Mouse (Mus musculus) forebrain, postnatal 0 days (tissue): ENCODE measurements at regions not wholly inside any gene's neighbourhood (a gene's known extent, or its start where the extent isn't known, plus 50 kb on each side); places are given as distances from the start of the nearest gene placed in this dataset.

Experiments
- ATAC-seq: fragments of 200-750 bp; cut with Nextera tagmentation; 2 replicates; pipeline ENCODE4 v1.8.0; 2017; ENCODE audit warnings: mild to moderate bottlenecking, moderate library complexity
- DNase-seq: peaks from one replicate; pipeline ENCODE4 v3.0.0-alpha.2; 2015
- H3K27ac ChIP-seq: fragments of 300-500 bp; sonication (generic); 2 replicates; pipeline ENCODE4 v1.5.1; 2014; ENCODE audit warnings: low read depth, mild to moderate bottlenecking, antibody characterized with exemption, low read length, moderate library complexity, mixed read lengths
- H3K27me3 ChIP-seq: fragments of 300-500 bp; sonication (generic); 2 replicates; pipeline ENCODE4 v1.6.1; 2014; ENCODE audit warnings: mild to moderate bottlenecking, low read length, mixed read lengths; ENCODE audit not compliant: insufficient read depth
- H3K36me3 ChIP-seq: fragments of 300-500 bp; sonication (generic); 2 replicates; pipeline ENCODE4 v1.6.1; 2014; ENCODE audit warnings: mild to moderate bottlenecking, moderate library complexity; ENCODE audit not compliant: insufficient read depth
- H3K4me1 ChIP-seq: fragments of 300-500 bp; sonication (generic); 2 replicates; pipeline ENCODE4 v1.6.1; 2014; ENCODE audit warnings: antibody characterized with exemption; ENCODE audit not compliant: insufficient read depth
- H3K4me2 ChIP-seq: fragments of 300-500 bp; sonication (generic); 2 replicates; pipeline ENCODE4 v1.6.1; 2014; ENCODE audit warnings: low read depth, mild to moderate bottlenecking, moderate library complexity
- H3K4me3 ChIP-seq: fragments of 300-500 bp; sonication (generic); 2 replicates; pipeline ENCODE4 v1.5.1; 2014; ENCODE audit warnings: low read depth, low read length, mixed read lengths
- H3K9ac ChIP-seq: fragments of 300-500 bp; sonication (generic); 2 replicates; pipeline ENCODE4 v1.6.1; 2014; ENCODE audit warnings: mild to moderate bottlenecking
- H3K9me3 ChIP-seq: fragments of 300-500 bp; sonication (generic); 2 replicates; pipeline ENCODE4 v1.6.1; 2016; ENCODE audit warnings: low read length
- CTCF ChIP-seq: sonication (generic); IDR thresholded peaks from 2 replicates; pipeline ENCODE4 v1.5.1; 2016; ENCODE audit warnings: antibody characterized with exemption, control low read depth, low read depth
- WGBS: fragments of 180-500 bp; shearing (Covaris S2); extraction: QIAGEN DNeasy Blood & Tissue Kit; methylation state at CpG from one replicate; pipeline ENCODE4 v1.1.7; 2014; 5-methylcytosine and 5-hydroxymethylcytosine counted together

DNA sequence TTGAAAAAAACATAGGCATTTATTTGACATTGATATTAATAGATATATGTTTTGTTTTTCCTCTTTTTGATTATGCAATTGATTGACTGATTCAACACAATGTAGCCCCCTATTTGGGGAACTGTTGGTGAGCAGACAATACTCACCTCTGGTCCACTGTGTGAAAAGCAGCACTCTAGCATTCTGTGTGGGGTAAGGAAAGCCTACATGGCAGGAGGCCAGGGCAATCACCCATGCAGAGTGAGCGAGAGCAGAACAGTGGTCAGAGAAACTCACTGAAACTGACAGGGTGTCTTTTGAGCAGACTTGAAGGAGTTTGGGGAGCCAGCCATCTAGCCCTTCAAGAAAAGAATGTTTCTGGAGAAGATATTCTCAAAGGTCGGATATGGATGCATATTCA, 73.2 kb upstream of the Azi2 start:
- Histone ChIP-seq H3K27me3 (no peaks in the 10 kb centered on the region), H3K4me2 (no peak overlapping the region), H3K27ac (no peak overlapping the region), H3K9me3 (no peaks in the 10 kb centered on the region), H3K9ac (no peak overlapping the region), H3K4me1 (no peaks in the 10 kb centered on the region), H3K4me3 (no peak overlapping the region), H3K36me3 (no peaks in the 10 kb centered on the region)
- 36% methylated on average over 2 of the region's 2 CpGs for WGBS
- ATAC-seq: no peak
- TF ChIP-seq CTCF: no peak
- DNase-seq: no peak

DNA sequence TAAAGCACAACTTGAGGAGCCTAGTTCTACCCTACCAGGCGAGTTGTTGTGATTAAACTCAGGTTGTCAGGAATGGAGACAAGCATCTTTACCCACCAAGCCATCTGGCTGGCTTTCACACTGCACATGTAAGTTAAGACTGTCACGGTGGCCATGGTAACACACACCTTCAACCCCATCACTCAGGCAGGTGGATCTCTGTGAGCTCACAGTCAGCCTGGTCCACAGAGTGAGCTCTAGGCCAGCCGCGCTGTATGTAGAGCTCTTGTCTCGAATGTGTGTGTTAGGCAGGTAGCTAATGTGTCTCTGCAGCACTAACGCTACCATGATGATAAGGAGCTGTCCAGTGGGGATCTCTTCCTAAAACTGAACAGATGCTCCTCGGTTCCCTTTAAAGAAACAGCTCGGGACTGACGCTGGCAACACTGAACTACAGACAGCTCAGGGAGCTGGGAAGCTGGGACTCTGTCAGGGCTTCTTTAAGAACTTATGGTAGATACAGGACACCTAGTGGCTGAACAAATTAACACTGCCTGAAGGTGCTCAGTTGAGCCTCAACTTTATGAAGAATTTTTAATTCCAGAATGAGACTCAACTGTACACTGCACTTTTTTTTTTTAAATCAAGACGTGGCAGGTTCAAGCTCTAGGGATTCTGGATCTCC, 73.8 kb upstream of the Azi2 start:
- WGBS: 52% methylated on average over 10 of the region's 10 CpGs
- Histone ChIP-seq H3K27me3 (no peaks in the 10 kb centered on the region), H3K27ac (no peak overlapping the region), H3K9me3 (no peaks in the 10 kb centered on the region), H3K9ac (no peak overlapping the region), H3K4me1 (no peaks in the 10 kb centered on the region), H3K4me2 (no peak overlapping the region), H3K36me3 (no peaks in the 10 kb centered on the region), H3K4me3 (no peak overlapping the region)
- TF ChIP-seq CTCF: peak; percentile 68
- ATAC-seq (peak; percentile 86), DNase-seq (peak; percentile 73)

DNA sequence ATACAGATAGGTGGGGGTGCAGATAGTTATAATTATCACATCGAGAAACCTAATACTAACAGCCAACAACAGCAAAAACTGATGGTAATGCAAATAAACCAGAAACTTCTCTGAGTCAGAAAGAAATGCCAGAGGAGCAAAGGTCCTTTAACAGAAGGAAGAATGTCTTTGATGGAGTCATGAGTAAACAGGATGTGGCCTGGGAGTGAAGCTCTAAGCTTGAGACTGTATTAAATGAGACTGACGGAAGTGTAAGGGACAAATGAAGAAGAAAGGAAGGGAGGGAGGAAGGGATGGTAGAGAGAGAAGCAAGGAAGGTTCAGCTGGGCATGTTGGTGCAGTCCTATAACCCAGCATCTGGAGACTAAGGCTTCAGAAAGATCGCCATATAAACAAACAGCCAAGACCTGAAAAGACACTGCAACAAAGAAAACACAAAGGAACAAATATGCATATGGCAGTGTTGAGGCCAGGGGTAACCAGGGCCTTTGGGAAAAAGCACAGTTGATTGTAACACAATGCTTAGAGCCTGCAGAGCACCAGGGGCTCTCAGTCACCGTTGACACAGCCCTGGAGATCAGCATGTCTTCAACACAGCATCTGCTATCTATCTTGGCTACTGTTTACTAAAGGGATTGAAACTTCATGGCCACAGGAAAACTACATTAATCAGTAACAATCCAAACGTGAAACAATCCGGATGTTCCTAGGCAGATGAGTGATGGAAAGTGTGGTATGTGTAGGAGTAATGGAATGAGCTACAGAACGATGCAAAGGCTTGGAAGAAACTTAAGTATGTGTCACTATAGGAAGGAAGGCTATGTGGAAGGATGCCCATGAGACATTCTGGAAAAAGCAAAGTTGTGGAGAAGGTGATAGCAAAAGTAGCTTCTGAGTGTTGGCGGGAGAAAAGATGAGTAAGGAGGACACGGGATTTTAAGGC, 77.9 kb upstream of the Azi2 start:
- Histone ChIP-seq H3K27me3 (no peaks in the 10 kb centered on the region), H3K4me3 (no peak overlapping the region), H3K4me2 (no peak overlapping the region), H3K27ac (no peak overlapping the region), H3K9ac (no peak overlapping the region), H3K4me1 (no peaks in the 10 kb centered on the region), H3K36me3 (no peaks in the 10 kb centered on the region), H3K9me3 (no peaks in the 10 kb centered on the region)
- TF ChIP-seq CTCF: no peak
- no peak for ATAC-seq
- no peak for DNase-seq
- WGBS: 73% methylated on average over 9 of the region's 9 CpGs

DNA sequence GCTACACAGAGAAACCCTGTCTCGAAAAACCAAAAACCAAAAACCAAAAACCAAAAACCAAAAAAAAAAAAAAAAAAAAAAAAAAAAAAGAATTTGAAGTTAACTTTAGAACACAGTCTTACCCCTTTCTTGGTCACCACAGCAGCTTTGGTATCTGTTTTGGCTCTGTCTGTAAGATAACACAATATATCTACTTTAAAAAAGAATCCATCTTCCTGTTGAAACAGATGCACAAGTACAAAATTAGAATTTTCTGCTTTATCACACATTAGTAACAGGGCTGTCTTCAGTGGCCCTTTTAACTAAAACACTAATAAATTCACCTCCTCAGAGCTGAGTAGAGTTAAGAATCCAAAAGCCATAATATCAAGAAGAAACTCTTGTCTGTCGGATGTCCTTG, 80.5 kb upstream of the Azi2 start:
- no peak for DNase-seq
- Histone ChIP-seq H3K4me3 (no peak overlapping the region), H3K27me3 (no peaks in the 10 kb centered on the region), H3K9ac (no peak overlapping the region), H3K9me3 (no peaks in the 10 kb centered on the region), H3K27ac (no peak overlapping the region), H3K4me2 (no peak overlapping the region), H3K4me1 (peaks cover 3% of the 10 kb centered on the region; the same call in 1 of the 2 replicates), H3K36me3 (no peaks in the 10 kb centered on the region)
- 97% methylated on average over 2 of the region's 2 CpGs for WGBS
- TF ChIP-seq CTCF: no peak
- ATAC-seq: no peak

DNA sequence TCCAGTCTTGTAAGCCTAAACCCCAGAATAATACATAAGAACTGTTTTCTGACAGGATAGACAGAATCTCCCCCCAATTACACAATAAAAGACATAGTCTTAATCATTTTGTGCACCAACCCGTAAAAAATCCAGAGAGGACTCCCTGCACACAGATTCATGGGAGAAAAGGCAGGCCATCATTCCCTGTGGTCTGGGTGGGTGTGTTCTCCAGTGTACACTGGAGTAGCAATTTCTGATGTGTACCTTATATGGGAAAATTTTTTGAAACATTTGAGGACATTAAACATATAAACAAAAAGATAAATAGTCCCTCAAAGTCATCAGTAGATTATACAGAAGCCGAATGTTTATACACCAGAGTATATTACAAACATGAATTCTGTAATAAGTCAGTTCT, 83.1 kb upstream of the Azi2 start:
- Histone ChIP-seq H3K9me3 (no peaks in the 10 kb centered on the region), H3K4me2 (no peak overlapping the region), H3K4me3 (no peak overlapping the region), H3K36me3 (no peaks in the 10 kb centered on the region), H3K4me1 (peaks cover 3% of the 10 kb centered on the region; the same call in 1 of the 2 replicates), H3K9ac (no peak overlapping the region), H3K27me3 (no peaks in the 10 kb centered on the region), H3K27ac (no peak overlapping the region)
- WGBS: 53% methylated on average over 2 of the region's 2 CpGs
- no peak for DNase-seq
- TF ChIP-seq CTCF: no peak
- no peak for ATAC-seq

DNA sequence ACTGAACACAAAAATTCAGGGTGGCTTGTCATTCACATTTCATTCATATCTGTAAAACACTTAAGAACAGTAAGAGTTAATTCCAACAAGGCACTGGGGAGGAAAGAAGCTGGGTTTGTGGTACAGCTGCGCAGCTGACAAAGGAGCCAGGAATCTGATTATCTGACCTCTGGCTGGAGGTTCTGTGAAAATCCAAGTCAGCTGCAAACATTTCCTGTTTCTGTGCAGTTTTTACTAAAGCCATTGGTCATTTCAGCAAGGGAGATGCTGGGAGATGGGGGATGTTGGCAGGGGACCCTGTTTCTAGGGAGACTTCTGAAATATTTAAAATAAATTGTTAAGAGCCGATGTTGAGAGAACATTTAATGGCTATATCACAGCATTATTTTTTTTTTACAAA, 83.6 kb upstream of the Azi2 start:
- Histone ChIP-seq H3K9ac (no peak overlapping the region), H3K4me2 (no peak overlapping the region), H3K27ac (no peak overlapping the region), H3K4me1 (peaks cover 3% of the 10 kb centered on the region; the same call in 1 of the 2 replicates), H3K4me3 (no peak overlapping the region), H3K27me3 (no peaks in the 10 kb centered on the region), H3K36me3 (no peaks in the 10 kb centered on the region), H3K9me3 (no peaks in the 10 kb centered on the region)
- ATAC-seq (no peak), DNase-seq (no peak)
- TF ChIP-seq CTCF: no peak
- WGBS: 18% methylated on average over 2 of the region's 2 CpGs

DNA sequence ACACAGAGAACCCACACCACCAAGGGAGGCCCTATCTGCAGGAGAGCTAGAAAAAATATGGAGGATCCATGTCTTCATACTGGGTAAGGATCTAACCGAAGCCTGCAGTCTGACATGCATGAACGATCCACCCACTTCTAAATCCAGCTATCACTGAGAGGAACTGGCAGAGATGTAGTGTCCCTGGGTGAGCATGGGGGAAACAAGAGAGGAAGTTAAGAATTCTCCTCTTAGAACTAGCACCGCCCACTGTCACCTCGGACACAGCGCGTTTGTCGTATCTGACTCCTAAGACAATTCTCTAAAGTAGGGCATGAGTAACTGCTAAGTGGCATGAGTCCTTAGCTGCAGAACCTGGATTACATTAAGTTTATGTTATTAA, 112.8 kb upstream of the Azi2 start:
- H3K27me3 ChIP-seq: no peaks in the 10 kb centered on the region
- no peak overlapping the region for H3K27ac ChIP-seq
- DNase-seq (no peak), ATAC-seq (no peak)
- no peak overlapping the region for H3K4me3 ChIP-seq
- H3K4me2 ChIP-seq: no peak overlapping the region
- no peak overlapping the region for H3K9ac ChIP-seq
- no peaks in the 10 kb centered on the region for H3K9me3 ChIP-seq
- 90% methylated on average over 7 of the region's 7 CpGs for WGBS
- H3K36me3 ChIP-seq: no peaks in the 10 kb centered on the region
- no peaks in the 10 kb centered on the region for H3K4me1 ChIP-seq
- no peak for TF ChIP-seq CTCF
